Mouse (Mus musculus): Measurements from ENCODE around the gene Mpv17l2. TPM values are rescaled to one million over a fixed set of nuclear protein-coding genes. Genes with fewer than 3 reads are reported as not detected.

Gene Mpv17l2
- polyA plus RNA-seq, 1 experiment from 2014 or later = 47.6 TPM

GRCm38 (mm10) chr8:70765329-70765728 is 4.6 kb upstream of the Mpv17l2 start:
- 65% methylated on average over 9 of the region's 9 CpGs for WGBS
- Histone ChIP-seq H3K9me3 (replicated peaks; ENCODE audit: control insufficient read depth, low read length) (no peaks in the 10 kb centered on the region), H3K27me3 (ENCODE audit: control insufficient read depth, insufficient read depth, low read length) (no peaks in the 10 kb centered on the region), H3K9ac (ENCODE audit: low read length) (peak overlapping the region; percentile 80), H3K4me1 (ENCODE audit: control insufficient read depth, insufficient read depth, low read length) (peaks cover 40% of the 10 kb centered on the region), H3K27ac (ENCODE audit: low read length) (peak overlapping the region; percentile 90), H3K4me2 (ENCODE audit: low read depth, low read length) (peak overlapping the region; percentile 95), H3K36me3 (ENCODE audit: control insufficient read depth, insufficient read depth, low read length) (peaks cover 24% of the 10 kb centered on the region), H3K4me3 (replicated peaks; ENCODE audit: low read length) (peak overlapping the region; percentile 59)
- ATAC-seq (ENCODE audit: insufficient read depth, low FRiP score) = no peak

- no peak for ATAC-seq (ENCODE audit: insufficient read depth, low FRiP score)
- H3K9me3 ChIP-seq (replicated peaks; ENCODE audit: control insufficient read depth, low read length) = no peaks in the 10 kb centered on the region
- peak overlapping the region; percentile 90 for H3K27ac ChIP-seq (ENCODE audit: low read length)
- H3K36me3 ChIP-seq (ENCODE audit: control insufficient read depth, insufficient read depth, low read length) = peaks cover 18% of the 10 kb centered on the region
- 83% methylated on average over 13 of the region's 13 CpGs for WGBS
- peaks cover 43% of the 10 kb centered on the region for H3K4me1 ChIP-seq (ENCODE audit: control insufficient read depth, insufficient read depth, low read length)
- peak overlapping the region; percentile 59 for H3K4me3 ChIP-seq (replicated peaks; ENCODE audit: low read length)
- peak overlapping the region; percentile 31 for H3K9ac ChIP-seq (ENCODE audit: low read length)
- no peaks in the 10 kb centered on the region for H3K27me3 ChIP-seq (ENCODE audit: control insufficient read depth, insufficient read depth, low read length)
- H3K4me2 ChIP-seq (ENCODE audit: low read depth, low read length) = peak overlapping the region; percentile 95
These were observed 3.9 kb upstream of the Mpv17l2 start for GRCm38 (mm10) chr8:70764676-70765075.

GRCm38 (mm10) chr8:70764026-70764425 is 3.3 kb upstream of the Mpv17l2 start:
- Histone ChIP-seq H3K9ac (ENCODE audit: low read length) (0 out of 2 replicates have a peak overlapping the region, but pooled peaks have one; percentile 35), H3K36me3 (ENCODE audit: control insufficient read depth, insufficient read depth, low read length) (peaks cover 13% of the 10 kb centered on the region), H3K4me1 (ENCODE audit: control insufficient read depth, insufficient read depth, low read length) (peaks cover 45% of the 10 kb centered on the region), H3K9me3 (replicated peaks; ENCODE audit: control insufficient read depth, low read length) (no peaks in the 10 kb centered on the region), H3K4me2 (ENCODE audit: low read depth, low read length) (0 out of 2 replicates have a peak overlapping the region, but pooled peaks have one; percentile 95), H3K4me3 (replicated peaks; ENCODE audit: low read length) (peak overlapping the region; percentile 59; the same call in 1 of the 2 replicates), H3K27ac (ENCODE audit: low read length) (peak overlapping the region; percentile 90), H3K27me3 (ENCODE audit: control insufficient read depth, insufficient read depth, low read length) (no peaks in the 10 kb centered on the region)
- WGBS = 64% methylated on average over 8 of the region's 8 CpGs
- peak; percentile 23; the same call in 1 of the 2 replicates for ATAC-seq (ENCODE audit: insufficient read depth, low FRiP score)

GRCm38 (mm10) chr8:70763354-70763753 is 2.6 kb upstream of the Mpv17l2 start:
- Histone ChIP-seq H3K4me1 (ENCODE audit: control insufficient read depth, insufficient read depth, low read length) (peaks cover 47% of the 10 kb centered on the region), H3K27me3 (ENCODE audit: control insufficient read depth, insufficient read depth, low read length) (no peaks in the 10 kb centered on the region), H3K4me3 (replicated peaks; ENCODE audit: low read length) (no peak overlapping the region), H3K9ac (ENCODE audit: low read length) (no peak overlapping the region), H3K4me2 (ENCODE audit: low read depth, low read length) (0 out of 2 replicates have a peak overlapping the region, but pooled peaks have one; percentile 20), H3K27ac (ENCODE audit: low read length) (peak overlapping the region; percentile 74), H3K36me3 (ENCODE audit: control insufficient read depth, insufficient read depth, low read length) (peaks cover 6% of the 10 kb centered on the region; the same call in 1 of the 2 replicates), H3K9me3 (replicated peaks; ENCODE audit: control insufficient read depth, low read length) (no peaks in the 10 kb centered on the region)
- ATAC-seq (ENCODE audit: insufficient read depth, low FRiP score) = no peak
- WGBS = 2% methylated on average over 3 of the region's 3 CpGs

- no peaks in the 10 kb centered on the region for H3K27me3 ChIP-seq (ENCODE audit: control insufficient read depth, insufficient read depth, low read length)
- H3K9me3 ChIP-seq (replicated peaks; ENCODE audit: control insufficient read depth, low read length) = no peaks in the 10 kb centered on the region
- no peak overlapping the region for H3K4me2 ChIP-seq (ENCODE audit: low read depth, low read length)
- peaks cover 46% of the 10 kb centered on the region for H3K4me1 ChIP-seq (ENCODE audit: control insufficient read depth, insufficient read depth, low read length)
- peak overlapping the region; percentile 83; the same call in 1 of the 2 replicates for H3K27ac ChIP-seq (ENCODE audit: low read length)
- no peak for ATAC-seq (ENCODE audit: insufficient read depth, low FRiP score)
- no peaks in the 10 kb centered on the region for H3K36me3 ChIP-seq (ENCODE audit: control insufficient read depth, insufficient read depth, low read length)
- WGBS = 60% methylated on average over 1 of the region's 1 CpGs
- no peak overlapping the region for H3K4me3 ChIP-seq (replicated peaks; ENCODE audit: low read length)
- H3K9ac ChIP-seq (ENCODE audit: low read length) = no peak overlapping the region
These were observed 1.4 kb upstream of the Mpv17l2 start for GRCm38 (mm10) chr8:70762118-70762517.

- Histone ChIP-seq H3K9ac (ENCODE audit: low read length) (peak overlapping the region; percentile 80), H3K36me3 (ENCODE audit: control insufficient read depth, insufficient read depth, low read length) (peaks cover 7% of the 10 kb centered on the region; the same call in 1 of the 2 replicates), H3K4me2 (ENCODE audit: low read depth, low read length) (peak overlapping the region; percentile 89), H3K27me3 (ENCODE audit: control insufficient read depth, insufficient read depth, low read length) (no peaks in the 10 kb centered on the region), H3K9me3 (replicated peaks; ENCODE audit: control insufficient read depth, low read length) (no peaks in the 10 kb centered on the region), H3K4me1 (ENCODE audit: control insufficient read depth, insufficient read depth, low read length) (peaks cover 37% of the 10 kb centered on the region), H3K4me3 (replicated peaks; ENCODE audit: low read length) (peak overlapping the region; percentile 60), H3K27ac (ENCODE audit: low read length) (peak overlapping the region; percentile 73)
- WGBS = 1% methylated on average over 22 of the region's 22 CpGs
- ATAC-seq (ENCODE audit: insufficient read depth, low FRiP score) = no peak
These were observed 396 bp downstream of the Mpv17l2 start for GRCm38 (mm10) chr8:70760350-70760749.

GRCm38 (mm10) chr8:70758616-70759561 is 1.9 kb downstream of the Mpv17l2 start:
- H3K4me2 ChIP-seq (ENCODE audit: low read depth, low read length) = no peak overlapping the region
- no peaks in the 10 kb centered on the region for H3K9me3 ChIP-seq (replicated peaks; ENCODE audit: control insufficient read depth, low read length)
- H3K9ac ChIP-seq (ENCODE audit: low read length) = peak overlapping the region; percentile 33; the same call in 1 of the 2 replicates
- peaks cover 32% of the 10 kb centered on the region for H3K4me1 ChIP-seq (ENCODE audit: control insufficient read depth, insufficient read depth, low read length)
- H3K27me3 ChIP-seq (ENCODE audit: control insufficient read depth, insufficient read depth, low read length) = no peaks in the 10 kb centered on the region
- 58% methylated on average over 19 of the region's 19 CpGs for WGBS
- H3K4me3 ChIP-seq (replicated peaks; ENCODE audit: low read length) = no peak overlapping the region
- peaks cover 7% of the 10 kb centered on the region; the same call in 1 of the 2 replicates for H3K36me3 ChIP-seq (ENCODE audit: control insufficient read depth, insufficient read depth, low read length)
- no peak for ATAC-seq (ENCODE audit: insufficient read depth, low FRiP score)
- H3K27ac ChIP-seq (ENCODE audit: low read length) = no peak overlapping the region; the same call in 1 of the 2 replicates

- WGBS = 85% methylated on average over 7 of the region's 7 CpGs
- no peak overlapping the region for H3K27ac ChIP-seq (ENCODE audit: low read length)
- H3K4me1 ChIP-seq (ENCODE audit: control insufficient read depth, insufficient read depth, low read length) = peaks cover 35% of the 10 kb centered on the region
These were observed 2.5 kb downstream of the Mpv17l2 start for GRCm38 (mm10) chr8:70758308-70758615.

More at GRCm38 (mm10) chr8:70758308-70758615, 2.5 kb downstream of the Mpv17l2 start:
- Histone ChIP-seq H3K4me3 (replicated peaks; ENCODE audit: low read length) (no peak overlapping the region), H3K4me2 (ENCODE audit: low read depth, low read length) (no peak overlapping the region), H3K27me3 (ENCODE audit: control insufficient read depth, insufficient read depth, low read length) (no peaks in the 10 kb centered on the region), H3K9me3 (replicated peaks; ENCODE audit: control insufficient read depth, low read length) (no peaks in the 10 kb centered on the region), H3K36me3 (ENCODE audit: control insufficient read depth, insufficient read depth, low read length) (peaks cover 7% of the 10 kb centered on the region; the same call in 1 of the 2 replicates), H3K9ac (ENCODE audit: low read length) (no peak overlapping the region)
- ATAC-seq (ENCODE audit: insufficient read depth, low FRiP score) = no peak
